Mouse (Mus musculus): ENCODE results near the gene Slc22a16. TPM values are rescaled to one million over a fixed set of nuclear protein-coding genes. Genes with fewer than 3 reads are reported as not detected.
"Not testable (repeated sequence)": the region's sequence is repeated elsewhere in the genome, so short reads cannot be mapped to it uniquely, and the experiment has no call there.

Gene Slc22a16
- total and polyA plus RNA-seq, 2 experiments from 2014 or later = not detected

GRCm38 (mm10) chr10:40526301-40526761, 43.8 kb upstream of the Slc22a16 start:
- H3K36me3 ChIP-seq (ENCODE audit: insufficient read depth) = no peaks in the 10 kb centered on the region
- 71% methylated on average over 8 of the region's 8 CpGs for WGBS
- no peak overlapping the region for H3K4me3 ChIP-seq (ENCODE audit: low read depth, low read length)
- TF ChIP-seq CTCF (IDR thresholded peaks at IDR 0.05; ENCODE audit: low read depth) = no peak
- DNase-seq (no peak), ATAC-seq (no peak)
- H3K9me3 ChIP-seq (ENCODE audit: low read length) = no peaks in the 10 kb centered on the region
- H3K27me3 ChIP-seq (ENCODE audit: insufficient read depth, low read length) = no peaks in the 10 kb centered on the region
- 0 out of 2 replicates have a peak, but pooled peaks cover 4% of the 10 kb centered on the region for H3K4me1 ChIP-seq (ENCODE audit: insufficient read depth)
- no peak overlapping the region for H3K4me2 ChIP-seq (ENCODE audit: low read depth)
- no peak overlapping the region for H3K9ac ChIP-seq
- no peak overlapping the region for H3K27ac ChIP-seq (ENCODE audit: low read depth, low read length)

GRCm38 (mm10) chr10:40526986-40527385, 43.1 kb upstream of the Slc22a16 start:
- Histone ChIP-seq H3K27ac (ENCODE audit: low read depth, low read length) (no peak overlapping the region), H3K9ac (no peak overlapping the region), H3K27me3 (ENCODE audit: insufficient read depth, low read length) (no peaks in the 10 kb centered on the region), H3K36me3 (ENCODE audit: insufficient read depth) (no peaks in the 10 kb centered on the region), H3K4me2 (ENCODE audit: low read depth) (no peak overlapping the region), H3K9me3 (ENCODE audit: low read length) (no peaks in the 10 kb centered on the region), H3K4me3 (ENCODE audit: low read depth, low read length) (no peak overlapping the region), H3K4me1 (ENCODE audit: insufficient read depth) (no peaks in the 10 kb centered on the region)
- DNase-seq (no peak), ATAC-seq (no peak)
- WGBS = 88% methylated on average over 3 of the region's 3 CpGs
- TF ChIP-seq CTCF (IDR thresholded peaks at IDR 0.05; ENCODE audit: low read depth) = no peak

GRCm38 (mm10) chr10:40527573-40527972, 42.6 kb upstream of the Slc22a16 start:
- ATAC-seq = no peak
- no peak overlapping the region for H3K27ac ChIP-seq (ENCODE audit: low read depth, low read length)
- no peak overlapping the region for H3K4me3 ChIP-seq (ENCODE audit: low read depth, low read length)
- 62% methylated on average over 8 of the region's 8 CpGs for WGBS
- H3K9me3 ChIP-seq (ENCODE audit: low read length) = no peaks in the 10 kb centered on the region
- no peak overlapping the region for H3K9ac ChIP-seq
- TF ChIP-seq CTCF (IDR thresholded peaks at IDR 0.05; ENCODE audit: low read depth) = no peak
- no peaks in the 10 kb centered on the region for H3K36me3 ChIP-seq (ENCODE audit: insufficient read depth)
- no peak for DNase-seq
- H3K27me3 ChIP-seq (ENCODE audit: insufficient read depth, low read length) = no peaks in the 10 kb centered on the region
- H3K4me1 ChIP-seq (ENCODE audit: insufficient read depth) = no peaks in the 10 kb centered on the region
- H3K4me2 ChIP-seq (ENCODE audit: low read depth) = no peak overlapping the region

- 63% methylated on average over 8 of the region's 10 CpGs for WGBS
- no peak for ATAC-seq
These were observed 41.5 kb upstream of the Slc22a16 start for GRCm38 (mm10) chr10:40528668-40529067.

GRCm38 (mm10) chr10:40529617-40530016, 40.5 kb upstream of the Slc22a16 start:
- H3K27ac ChIP-seq (ENCODE audit: low read depth, low read length) = no peak overlapping the region
- WGBS = 61% methylated on average over 6 of the region's 6 CpGs
- H3K4me2 ChIP-seq (ENCODE audit: low read depth) = no peak overlapping the region
- no peaks in the 10 kb centered on the region for H3K27me3 ChIP-seq (ENCODE audit: insufficient read depth, low read length)
- ATAC-seq (peak; percentile 69), DNase-seq (peak; percentile 67)
- no peak overlapping the region for H3K4me3 ChIP-seq (ENCODE audit: low read depth, low read length)
- H3K9me3 ChIP-seq (ENCODE audit: low read length) = no peaks in the 10 kb centered on the region
- H3K36me3 ChIP-seq (ENCODE audit: insufficient read depth) = no peaks in the 10 kb centered on the region
- H3K9ac ChIP-seq = no peak overlapping the region
- no peaks in the 10 kb centered on the region for H3K4me1 ChIP-seq (ENCODE audit: insufficient read depth)
- peak; percentile 79 for TF ChIP-seq CTCF (IDR thresholded peaks at IDR 0.05; ENCODE audit: low read depth)

More at GRCm38 (mm10) chr10:40528668-40529067, 41.5 kb upstream of the Slc22a16 start:
- Histone ChIP-seq H3K4me1 (ENCODE audit: insufficient read depth) (no peaks in the 10 kb centered on the region), H3K4me3 (ENCODE audit: low read depth, low read length) (no peak overlapping the region), H3K27me3 (ENCODE audit: insufficient read depth, low read length) (no peaks in the 10 kb centered on the region), H3K4me2 (ENCODE audit: low read depth) (no peak overlapping the region), H3K9ac (no peak overlapping the region), H3K9me3 (ENCODE audit: low read length) (no peaks in the 10 kb centered on the region), H3K36me3 (ENCODE audit: insufficient read depth) (no peaks in the 10 kb centered on the region), H3K27ac (ENCODE audit: low read depth, low read length) (no peak overlapping the region)
- DNase-seq = no peak
- no peak for TF ChIP-seq CTCF (IDR thresholded peaks at IDR 0.05; ENCODE audit: low read depth)

- H3K9me3 ChIP-seq (ENCODE audit: low read length) = no peaks in the 10 kb centered on the region
- H3K4me1 ChIP-seq (ENCODE audit: insufficient read depth) = no peaks in the 10 kb centered on the region
- no peaks in the 10 kb centered on the region for H3K36me3 ChIP-seq (ENCODE audit: insufficient read depth)
- H3K9ac ChIP-seq = no peak overlapping the region
- no peaks in the 10 kb centered on the region for H3K27me3 ChIP-seq (ENCODE audit: insufficient read depth, low read length)
- no peak overlapping the region for H3K4me2 ChIP-seq (ENCODE audit: low read depth)
- no peak for DNase-seq
- no peak overlapping the region for H3K27ac ChIP-seq (ENCODE audit: low read depth, low read length)
- no peak for ATAC-seq
- no peak overlapping the region for H3K4me3 ChIP-seq (ENCODE audit: low read depth, low read length)
- no peak for TF ChIP-seq CTCF (IDR thresholded peaks at IDR 0.05; ENCODE audit: low read depth)
- 50% methylated on average over 3 of the region's 3 CpGs for WGBS
These were observed 39.5 kb upstream of the Slc22a16 start for GRCm38 (mm10) chr10:40530661-40531060.

- not testable (repeated sequence) for H3K36me3 ChIP-seq (ENCODE audit: insufficient read depth); ATAC-seq; H3K9me3 ChIP-seq (ENCODE audit: low read length); H3K27me3 ChIP-seq (ENCODE audit: insufficient read depth, low read length); H3K9ac ChIP-seq; H3K4me2 ChIP-seq (ENCODE audit: low read depth); H3K4me3 ChIP-seq (ENCODE audit: low read depth, low read length); H3K4me1 ChIP-seq (ENCODE audit: insufficient read depth); DNase-seq; H3K27ac ChIP-seq (ENCODE audit: low read depth, low read length)
- WGBS = 93% methylated on average over 4 of the region's 4 CpGs
These were observed 37.5 kb upstream of the Slc22a16 start for GRCm38 (mm10) chr10:40532586-40532985.

All from forebrain, postnatal 0 days (tissue).